Mouse (Mus musculus) hindbrain, embryonic 13.5 days (tissue): ENCODE measurements around the gene Pithd1. TPM values are rescaled to one million over a fixed set of nuclear protein-coding genes. Genes with fewer than 3 reads are reported as not detected.
A peak's percentile ranks its signal among the peaks of the same experiment; 100 is the strongest.

Source experiments
- ATAC-seq: fragments of 200-750 bp; cut with Nextera tagmentation; 2 replicates; pipeline ENCODE4 v1.8.0; 2017; ENCODE audit warnings: moderate TSS enrichment; ENCODE audit not compliant: low FRiP score
- H3K27ac ChIP-seq: fragments of 300-500 bp; sonication (generic); 2 replicates; pipeline ENCODE4 v1.5.1; 2015; ENCODE audit warnings: inconsistent platforms, mild to moderate bottlenecking, moderate library complexity
- H3K27me3 ChIP-seq: fragments of 300-500 bp; sonication (generic); 2 replicates; pipeline ENCODE4 v1.6.1; 2015; ENCODE audit warnings: mild to moderate bottlenecking, inconsistent platforms
- H3K36me3 ChIP-seq: fragments of 300-500 bp; sonication (generic); 2 replicates; pipeline ENCODE4 v1.6.1; 2015; ENCODE audit warnings: mild to moderate bottlenecking, inconsistent platforms
- H3K4me1 ChIP-seq: fragments of 300-500 bp; sonication (generic); replicated peaks from 2 replicates; pipeline ENCODE4 v1.6.1; 2015; ENCODE audit warnings: inconsistent platforms
- H3K4me2 ChIP-seq: fragments of 300-500 bp; sonication (generic); 2 replicates; pipeline ENCODE4 v1.6.1; 2015; ENCODE audit warnings: inconsistent platforms, mild to moderate bottlenecking, moderate library complexity
- H3K4me3 ChIP-seq: fragments of 300-500 bp; sonication (generic); 2 replicates; pipeline ENCODE4 v1.5.1; 2015; ENCODE audit warnings: mild to moderate bottlenecking, inconsistent platforms
- H3K9ac ChIP-seq: fragments of 300-500 bp; sonication (generic); 2 replicates; pipeline ENCODE4 v1.6.1; 2015; ENCODE audit warnings: mild to moderate bottlenecking, inconsistent platforms
- H3K9me3 ChIP-seq: fragments of 300-500 bp; sonication (generic); 2 replicates; pipeline ENCODE4 v1.6.1; 2016; ENCODE audit warnings: inconsistent platforms
- WGBS: fragments of 180-500 bp; shearing (Covaris S2); methylation state at CpG from one replicate; pipeline ENCODE4 v1.1.7; 2015; 5-methylcytosine and 5-hydroxymethylcytosine counted together
- polyA plus RNA-seq: library from polyadenylated mRNA; unstranded; fragments of >200 nt; fragmentation: Nextera tagmentation; extraction: Ambion mirVana; gene quantifications from 2 replicates; pipeline ENCODE4 v1.2.1, GENCODE M21; 2015

Gene Pithd1
- polyA plus RNA-seq, 1 experiment from 2014 or later, result 58.3 TPM

- Histone ChIP-seq H3K4me1 (peaks cover 19% of the 10 kb centered on the region), H3K4me3 (no peak overlapping the region), H3K36me3 (peaks cover 28% of the 10 kb centered on the region), H3K4me2 (no peak overlapping the region), H3K27me3 (no peaks in the 10 kb centered on the region), H3K9me3 (no peaks in the 10 kb centered on the region), H3K27ac (no peak overlapping the region), H3K9ac (no peak overlapping the region)
- no peak for ATAC-seq
- WGBS, result 89% methylated on average over 3 of the region's 3 CpGs
Observed at GRCm38 (mm10) chr4:136016059-136016602, 29.1 kb upstream of the Pithd1 start.

GRCm38 (mm10) chr4:136010586-136010985 is 23.5 kb upstream of the Pithd1 start:
- Histone ChIP-seq H3K27ac (no peak overlapping the region), H3K9ac (no peak overlapping the region), H3K4me3 (no peak overlapping the region), H3K36me3 (peaks cover 79% of the 10 kb centered on the region), H3K4me1 (no peaks in the 10 kb centered on the region), H3K9me3 (no peaks in the 10 kb centered on the region), H3K27me3 (no peaks in the 10 kb centered on the region), H3K4me2 (no peak overlapping the region)
- WGBS, result 97% methylated on average over 4 of the region's 4 CpGs
- ATAC-seq, result no peak

DNA sequence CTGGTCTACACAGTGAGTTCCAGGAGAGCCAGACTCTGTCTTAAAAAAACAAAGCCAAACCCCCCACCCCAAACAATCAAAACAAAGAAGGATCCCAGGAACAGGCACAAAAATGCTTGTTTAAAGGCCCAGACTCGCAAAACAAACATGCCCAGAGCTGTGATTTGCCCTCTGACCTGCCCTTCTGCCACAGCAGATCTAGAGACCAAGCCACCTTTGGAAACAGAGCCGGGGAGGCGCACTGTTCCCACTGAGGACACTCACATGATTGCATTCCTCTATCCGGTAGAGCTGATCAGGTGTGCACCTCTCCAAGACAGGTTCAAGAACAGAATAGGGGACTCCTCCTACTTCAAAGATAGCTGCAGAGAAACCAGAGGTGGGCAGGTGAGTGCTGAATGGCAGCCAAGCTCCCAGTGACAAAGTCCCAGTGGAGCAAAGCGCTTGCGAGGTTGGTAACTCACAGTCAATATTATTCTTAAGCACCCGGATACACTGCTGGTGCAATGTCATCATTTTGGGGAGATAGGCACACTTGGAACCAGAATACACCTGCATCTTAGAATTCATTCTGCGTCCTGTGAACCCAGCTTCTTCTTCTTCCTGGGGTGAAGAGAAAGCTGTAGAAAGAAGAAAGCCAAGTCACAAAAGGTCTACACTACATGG is 21.9 kb upstream of the Pithd1 start:
- Histone ChIP-seq H3K4me3 (no peak overlapping the region), H3K36me3 (peaks cover 92% of the 10 kb centered on the region), H3K4me1 (no peaks in the 10 kb centered on the region), H3K27me3 (no peaks in the 10 kb centered on the region), H3K4me2 (no peak overlapping the region), H3K9me3 (no peaks in the 10 kb centered on the region), H3K27ac (no peak overlapping the region), H3K9ac (no peak overlapping the region)
- no peak for ATAC-seq
- WGBS, result 93% methylated on average over 8 of the region's 8 CpGs

DNA sequence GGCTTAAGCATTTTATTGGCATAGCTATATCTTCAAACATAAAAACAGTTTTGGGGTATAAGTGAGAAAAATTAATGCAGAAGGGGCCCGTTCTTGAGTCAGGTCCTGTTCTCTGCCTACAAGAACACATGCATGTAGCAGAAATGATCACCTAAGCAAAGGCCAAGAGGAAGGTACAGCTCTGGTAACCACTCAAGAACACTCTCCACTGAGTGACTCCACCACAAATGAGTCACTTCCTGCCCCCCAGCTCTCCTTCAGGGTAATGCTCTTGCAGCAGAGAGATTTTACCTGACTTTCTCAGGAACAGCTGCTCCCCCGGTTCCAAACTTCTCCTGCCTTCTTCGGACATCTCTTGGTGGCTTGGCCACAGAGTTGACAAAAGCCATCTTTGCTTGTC is 19.8 kb upstream of the Pithd1 start:
- ATAC-seq, result no peak
- H3K9me3 ChIP-seq, result no peaks in the 10 kb centered on the region
- no peak overlapping the region for H3K4me3 ChIP-seq
- no peak overlapping the region for H3K27ac ChIP-seq
- no peak overlapping the region for H3K9ac ChIP-seq
- H3K4me2 ChIP-seq, result no peak overlapping the region
- H3K36me3 ChIP-seq, result peaks cover 94% of the 10 kb centered on the region
- no peaks in the 10 kb centered on the region for H3K4me1 ChIP-seq
- WGBS, result 95% methylated on average over 3 of the region's 3 CpGs
- H3K27me3 ChIP-seq, result no peaks in the 10 kb centered on the region

DNA sequence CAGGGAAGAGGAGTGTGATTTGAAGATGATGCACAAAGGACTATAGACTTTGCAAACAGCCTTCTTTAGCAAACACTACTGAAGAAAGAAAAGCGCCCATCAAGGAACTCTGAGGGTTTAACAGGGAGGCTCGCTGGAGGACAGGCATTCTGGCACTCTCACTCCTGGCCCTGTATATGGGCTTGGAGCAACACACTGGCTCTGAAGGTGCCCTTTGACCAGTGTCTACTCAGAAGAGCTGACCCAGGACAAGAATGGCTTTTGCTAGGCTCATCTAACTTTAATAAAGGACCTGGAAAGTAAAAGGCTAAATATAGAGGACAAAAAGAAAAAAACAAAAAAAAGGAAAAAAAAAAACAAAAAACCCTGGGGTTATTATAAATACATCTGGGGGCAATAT is 17.9 kb upstream of the Pithd1 start:
- Histone ChIP-seq H3K4me2 (no peak overlapping the region), H3K36me3 (peaks cover 84% of the 10 kb centered on the region), H3K9me3 (no peaks in the 10 kb centered on the region), H3K27me3 (no peaks in the 10 kb centered on the region), H3K4me3 (no peak overlapping the region), H3K9ac (no peak overlapping the region), H3K4me1 (no peaks in the 10 kb centered on the region), H3K27ac (no peak overlapping the region)
- WGBS, result 90% methylated on average over 2 of the region's 2 CpGs
- no peak for ATAC-seq

DNA sequence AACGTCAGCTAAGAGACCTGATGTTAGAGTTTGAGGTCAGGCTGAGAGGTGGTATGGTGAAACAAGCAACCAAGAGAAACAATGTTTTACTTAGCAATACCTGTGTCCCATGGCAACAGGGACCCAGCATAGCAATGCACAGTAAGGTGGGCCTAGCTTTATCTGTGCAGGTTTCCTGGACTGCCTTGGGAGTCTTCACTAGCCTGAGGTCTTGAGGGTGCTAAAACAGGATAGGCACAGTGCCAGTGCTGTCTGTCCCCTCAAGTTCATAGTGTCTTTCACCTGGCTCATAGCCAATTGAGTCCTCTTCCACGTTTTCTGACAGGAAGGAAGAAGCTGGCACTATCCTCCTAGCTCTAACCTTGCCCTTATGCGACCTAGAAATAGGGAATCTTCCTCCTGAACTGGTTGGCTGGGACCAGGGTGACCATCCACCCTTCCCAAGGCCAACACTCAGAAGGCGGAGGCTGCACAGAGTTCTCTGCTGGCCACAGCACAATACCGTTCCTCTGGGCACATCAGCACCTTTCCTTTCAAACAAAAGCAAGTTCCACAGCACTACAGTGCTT is 17.1 kb upstream of the Pithd1 start:
- no peaks in the 10 kb centered on the region for H3K27me3 ChIP-seq

DNA sequence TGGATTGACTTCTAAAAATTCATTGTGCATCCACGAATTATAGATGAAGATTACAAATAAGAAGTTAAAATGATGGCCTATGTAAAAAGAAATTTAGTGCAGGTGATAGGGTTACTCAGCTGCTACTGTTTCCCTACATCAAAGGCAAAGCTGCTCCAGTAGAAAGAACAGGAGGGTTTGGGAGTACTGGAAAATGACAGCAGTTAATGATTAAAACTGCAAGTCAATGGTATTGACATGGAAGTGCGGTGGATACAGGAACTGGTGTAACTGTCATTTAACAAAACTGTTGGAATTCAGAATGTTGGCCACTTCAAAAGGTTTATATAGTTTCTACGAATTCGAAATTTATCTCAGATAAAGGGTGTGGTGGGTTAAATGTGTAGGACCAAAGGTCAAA is 8.1 kb upstream of the Pithd1 start:
- no peaks in the 10 kb centered on the region for H3K4me1 ChIP-seq
- H3K27ac ChIP-seq, result no peak overlapping the region
- WGBS, result 89% methylated on average over 4 of the region's 4 CpGs
- H3K4me3 ChIP-seq, result no peak overlapping the region
- H3K9ac ChIP-seq, result no peak overlapping the region
- H3K9me3 ChIP-seq, result no peaks in the 10 kb centered on the region
- H3K36me3 ChIP-seq, result no peaks in the 10 kb centered on the region
- no peak overlapping the region for H3K4me2 ChIP-seq
- ATAC-seq, result no peak
- no peaks in the 10 kb centered on the region for H3K27me3 ChIP-seq

More for the DNA sequence above, 17.1 kb upstream of the Pithd1 start:
- Histone ChIP-seq H3K9ac (no peak overlapping the region), H3K4me3 (no peak overlapping the region), H3K36me3 (peaks cover 77% of the 10 kb centered on the region), H3K27ac (no peak overlapping the region), H3K4me1 (no peaks in the 10 kb centered on the region), H3K9me3 (no peaks in the 10 kb centered on the region), H3K4me2 (no peak overlapping the region)
- WGBS, result 95% methylated on average over 5 of the region's 5 CpGs
- ATAC-seq, result no peak

DNA sequence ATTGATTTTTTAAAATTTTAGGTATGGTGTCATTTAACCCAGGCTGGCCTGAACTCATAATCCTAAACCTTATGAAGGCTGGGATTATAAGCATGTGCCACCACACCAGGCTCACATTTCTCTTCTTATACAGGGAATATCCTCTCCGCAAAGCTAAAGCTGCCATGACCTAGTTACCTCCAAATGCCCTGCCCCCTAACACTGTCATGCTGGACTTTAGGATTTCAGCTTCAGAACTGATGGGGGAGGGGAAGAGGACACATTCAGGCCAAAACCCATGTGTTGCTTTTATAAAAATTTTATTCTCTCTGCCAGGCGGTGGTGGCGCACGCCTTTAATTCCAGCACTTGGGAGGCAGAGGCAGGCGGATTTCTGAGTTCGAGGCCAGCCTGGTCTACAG is 6.9 kb upstream of the Pithd1 start:
- no peaks in the 10 kb centered on the region for H3K27me3 ChIP-seq
- H3K36me3 ChIP-seq, result no peaks in the 10 kb centered on the region
- WGBS, result 97% methylated on average over 6 of the region's 6 CpGs
- H3K4me3 ChIP-seq, result no peak overlapping the region
- H3K9me3 ChIP-seq, result no peaks in the 10 kb centered on the region
- no peak overlapping the region for H3K4me2 ChIP-seq
- no peaks in the 10 kb centered on the region for H3K4me1 ChIP-seq
- no peak overlapping the region for H3K9ac ChIP-seq
- no peak for ATAC-seq
- no peak overlapping the region for H3K27ac ChIP-seq

- Histone ChIP-seq H3K4me2 (peak overlapping the region; percentile 95), H3K36me3 (peaks cover 25% of the 10 kb centered on the region), H3K9ac (peak overlapping the region; percentile 89), H3K4me3 (peak overlapping the region; percentile 80), H3K9me3 (no peaks in the 10 kb centered on the region), H3K27me3 (no peaks in the 10 kb centered on the region), H3K4me1 (peaks cover 23% of the 10 kb centered on the region), H3K27ac (peak overlapping the region; percentile 92)
- WGBS, result 67% methylated on average over 9 of the region's 9 CpGs
- ATAC-seq, result no peak
Observed at GRCm38 (mm10) chr4:135987714-135988113, 650 bp upstream of the Pithd1 start.

- ATAC-seq, result 0 out of 2 replicates have a peak, but pooled peaks have one; percentile 11
- H3K36me3 ChIP-seq, result peaks cover 34% of the 10 kb centered on the region
- H3K4me1 ChIP-seq, result peaks cover 23% of the 10 kb centered on the region
- peak overlapping the region; percentile 80 for H3K4me3 ChIP-seq
- H3K27me3 ChIP-seq, result no peaks in the 10 kb centered on the region
- peak overlapping the region; percentile 92 for H3K27ac ChIP-seq
- no peaks in the 10 kb centered on the region for H3K9me3 ChIP-seq
- 7% methylated on average over 23 of the region's 23 CpGs for WGBS
- H3K4me2 ChIP-seq, result peak overlapping the region; percentile 95
- peak overlapping the region; percentile 89 for H3K9ac ChIP-seq
Observed at GRCm38 (mm10) chr4:135986301-135986942, 642 bp downstream of the Pithd1 start.

DNA sequence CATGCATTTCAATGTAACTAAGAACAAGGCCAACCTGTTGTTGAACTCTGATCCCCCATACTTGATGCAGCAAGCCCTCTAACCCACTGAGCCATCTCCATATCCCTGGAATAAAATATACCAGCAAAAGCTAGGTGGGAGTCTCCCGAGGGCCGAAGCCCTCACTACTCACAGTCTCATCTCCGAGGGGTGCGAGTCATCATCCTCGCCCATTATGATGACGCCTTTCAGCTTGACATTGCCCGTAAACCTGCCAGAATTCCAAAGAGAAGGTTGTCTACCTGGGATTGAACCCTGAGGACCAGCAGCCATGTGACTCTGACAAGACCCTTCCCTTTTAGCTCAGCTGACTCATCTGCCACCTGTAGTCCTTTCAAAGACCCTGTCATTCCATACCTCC is 1.3 kb downstream of the Pithd1 start:
- Histone ChIP-seq H3K27ac (no peak overlapping the region), H3K4me2 (peak overlapping the region; percentile 95), H3K36me3 (peaks cover 34% of the 10 kb centered on the region), H3K4me1 (peaks cover 23% of the 10 kb centered on the region), H3K9me3 (no peaks in the 10 kb centered on the region), H3K9ac (peak overlapping the region; percentile 89), H3K4me3 (peak overlapping the region; percentile 80), H3K27me3 (no peaks in the 10 kb centered on the region)
- ATAC-seq, result no peak
- WGBS, result 94% methylated on average over 7 of the region's 7 CpGs

DNA sequence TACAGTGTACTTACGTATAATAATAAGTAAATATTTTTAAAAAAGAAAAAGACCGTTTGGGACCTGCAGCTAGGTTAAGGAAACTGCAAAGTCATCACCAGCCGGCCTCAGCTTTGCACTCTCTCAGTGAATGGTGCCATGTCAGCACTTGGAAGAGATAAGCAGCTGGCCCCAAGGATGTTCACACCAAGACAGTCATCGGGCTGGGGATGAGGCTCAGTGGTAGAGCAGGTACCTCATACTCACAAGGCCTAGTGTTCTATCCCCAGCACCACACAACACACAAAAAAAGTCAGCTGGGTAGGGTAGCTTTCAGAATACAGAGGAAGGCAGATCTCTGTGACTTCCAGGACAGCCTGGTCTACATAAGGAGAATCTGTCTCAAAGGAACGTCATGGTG is 1.9 kb downstream of the Pithd1 start:
- Histone ChIP-seq H3K4me1 (peaks cover 23% of the 10 kb centered on the region), H3K27me3 (no peaks in the 10 kb centered on the region), H3K4me2 (peak overlapping the region; percentile 95; the same call in 1 of the 2 replicates), H3K9me3 (no peaks in the 10 kb centered on the region), H3K27ac (no peak overlapping the region), H3K36me3 (peaks cover 34% of the 10 kb centered on the region), H3K9ac (peak overlapping the region; percentile 89; the same call in 1 of the 2 replicates), H3K4me3 (no peak overlapping the region)
- ATAC-seq, result no peak
- 93% methylated on average over 5 of the region's 5 CpGs for WGBS
